Mouse (Mus musculus) cerebellum, adult 2 months (tissue): Measurements from ENCODE around the gene Sf1. TPM values are rescaled to one million over a fixed set of nuclear protein-coding genes. Genes with fewer than 3 reads are reported as not detected.

ENCODE experiments used
- DNase-seq, 2 experiments: peaks; one replicate each; pipeline ENCODE4 v3.0.0; 2021
- H3K27ac ChIP-seq: fragments of 200-500 bp; 2 replicates; pipeline ENCODE4 v1.5.1; 2012; ENCODE audit warnings: low read length, control low read depth, inconsistent platforms; ENCODE audit not compliant: insufficient read depth
- H3K27me3 ChIP-seq: fragments of 200-500 bp; 2 replicates; pipeline ENCODE4 v1.6.1; 2012; ENCODE audit warnings: inconsistent platforms, mild to moderate bottlenecking, low read length, moderate library complexity; ENCODE audit not compliant: control insufficient read depth, insufficient read depth
- H3K4me1 ChIP-seq: fragments of 200-500 bp; 2 replicates; pipeline ENCODE4 v1.6.1; 2011; ENCODE audit warnings: low read length; ENCODE audit not compliant: control insufficient read depth, insufficient read depth
- H3K4me3 ChIP-seq: fragments of 200-500 bp; replicated peaks from 2 replicates; pipeline ENCODE3; 2011; ENCODE audit warnings: mild to moderate bottlenecking, low read depth, low read length, control low read depth; ENCODE audit not compliant: insufficient read depth
- CTCF ChIP-seq: fragments of 200-500 bp; IDR thresholded peaks from 2 replicates; pipeline ENCODE4 v1.5.1; 2011; ENCODE audit warnings: low read depth, mild to moderate bottlenecking, control low read depth, low read length, moderate library complexity, borderline replicate concordance; ENCODE audit not compliant: insufficient read depth
- POLR2A ChIP-seq: fragments of 200-500 bp; IDR thresholded peaks from 2 replicates; pipeline ENCODE4 v1.6.1; 2011; ENCODE audit warnings: low read length, control low read depth, borderline replicate concordance; ENCODE audit not compliant: insufficient read depth
- WGBS: fragments of 180-500 bp; shearing (Covaris S2); methylation state at CpG from one replicate; pipeline ENCODE4 v1.1.7; 2018; 5-methylcytosine and 5-hydroxymethylcytosine counted together
- polyA plus RNA-seq: library from polyadenylated mRNA; depleted of rRNA; stranded (reverse); fragments of >200 nt; gene quantifications from 2 replicates; pipeline ENCODE4 v1.2.3, GENCODE M21; 2012

The Sf1 gene
- polyA plus RNA-seq, 1 experiment: 175 TPM

GRCm38 (mm10) chr19:6374571-6374970 is 11.1 kb downstream of the Sf1 start:
- H3K4me1 ChIP-seq: peaks cover 32% of the 10 kb centered on the region
- no peak for DNase-seq
- H3K27me3 ChIP-seq: no peaks in the 10 kb centered on the region; the same call in 1 of the 2 replicates
- no peak overlapping the region for H3K4me3 ChIP-seq
- WGBS: 90% methylated on average over 10 of the region's 10 CpGs
- H3K27ac ChIP-seq: no peak overlapping the region
- TF ChIP-seq CTCF (no peak), POLR2A (no peak)

DNA sequence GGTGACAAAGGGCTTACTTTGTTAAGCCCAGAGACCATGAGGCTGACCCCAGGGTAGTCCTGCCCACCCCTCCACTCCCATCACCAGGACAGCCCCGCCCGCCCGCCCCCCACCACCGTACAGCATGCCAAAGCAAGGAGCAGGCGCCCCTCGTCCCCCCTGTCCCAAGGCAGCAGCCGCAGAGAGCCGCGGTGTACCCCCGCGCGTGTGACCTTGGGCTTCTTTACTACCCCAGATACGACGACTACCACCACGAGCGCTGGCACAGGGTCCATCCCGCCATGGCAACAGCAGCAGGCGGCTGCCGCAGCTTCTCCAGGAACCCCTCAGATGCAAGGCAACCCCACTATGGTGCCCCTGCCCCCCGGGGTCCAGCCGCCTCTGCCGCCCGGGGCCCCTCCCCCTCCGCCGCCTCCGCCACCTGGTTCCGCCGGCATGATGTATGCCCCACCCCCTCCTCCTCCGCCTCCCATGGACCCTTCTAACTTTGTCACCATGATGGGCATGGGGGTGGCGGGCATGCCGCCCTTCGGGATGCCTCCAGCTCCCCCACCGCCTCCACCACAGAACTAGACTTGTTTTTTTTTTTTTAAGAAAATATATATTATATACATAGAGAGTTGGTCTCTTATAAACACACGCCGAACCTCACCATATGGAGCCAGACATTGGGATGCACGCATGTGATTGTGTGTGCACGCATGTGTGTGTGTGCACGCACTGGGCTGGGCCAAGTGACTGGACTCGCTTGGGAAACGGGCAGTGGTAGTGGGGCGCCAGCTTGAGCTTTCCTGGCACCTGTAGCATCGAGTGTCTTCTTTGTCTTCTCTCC is 12.1 kb downstream of the Sf1 start:
- no peak for TF ChIP-seq CTCF
- TF ChIP-seq POLR2A: no peak
- DNase-seq: no peak
- no peak overlapping the region for H3K27ac ChIP-seq
- H3K4me3 ChIP-seq: no peak overlapping the region
- H3K4me1 ChIP-seq: peaks cover 32% of the 10 kb centered on the region
- H3K27me3 ChIP-seq: no peaks in the 10 kb centered on the region; the same call in 1 of the 2 replicates
- WGBS: 68% methylated on average over 42 of the region's 42 CpGs

DNA sequence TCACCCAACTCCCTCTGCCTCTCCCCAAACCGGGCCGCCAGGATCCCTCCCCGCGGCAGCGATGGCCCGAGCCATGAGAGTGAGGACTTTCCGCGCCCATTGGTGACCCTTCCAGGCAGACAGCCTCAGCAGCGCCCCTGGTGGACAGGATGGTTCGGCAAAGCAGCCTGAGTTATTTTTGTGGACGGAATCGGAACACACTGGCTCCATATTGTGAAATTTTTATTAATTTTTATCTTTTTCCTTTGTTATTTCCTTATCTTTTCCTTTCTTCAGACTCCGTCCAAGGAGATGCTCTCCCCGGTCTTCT is 12.7 kb downstream of the Sf1 start:
- no peaks in the 10 kb centered on the region; the same call in 1 of the 2 replicates for H3K27me3 ChIP-seq
- peak overlapping the region; percentile 36; the same call in 1 of the 2 replicates for H3K27ac ChIP-seq
- peak; percentile 66; the same call in 1 of the 2 replicates for TF ChIP-seq CTCF
- TF ChIP-seq POLR2A: no peak
- peaks cover 34% of the 10 kb centered on the region for H3K4me1 ChIP-seq
- DNase-seq: peak; percentile 61 to 77
- WGBS: 49% methylated on average over 14 of the region's 14 CpGs
- H3K4me3 ChIP-seq: no peak overlapping the region

GRCm38 (mm10) chr19:6376643-6377042 is 13.2 kb downstream of the Sf1 start:
- Histone ChIP-seq H3K27ac (peak overlapping the region; percentile 36), H3K27me3 (no peaks in the 10 kb centered on the region; the same call in 1 of the 2 replicates), H3K4me1 (peaks cover 35% of the 10 kb centered on the region), H3K4me3 (no peak overlapping the region)
- WGBS: 32% methylated on average over 2 of the region's 2 CpGs
- DNase-seq: peak in 1 of 2 experiments; percentile 10
- TF ChIP-seq CTCF: no peak

DNA sequence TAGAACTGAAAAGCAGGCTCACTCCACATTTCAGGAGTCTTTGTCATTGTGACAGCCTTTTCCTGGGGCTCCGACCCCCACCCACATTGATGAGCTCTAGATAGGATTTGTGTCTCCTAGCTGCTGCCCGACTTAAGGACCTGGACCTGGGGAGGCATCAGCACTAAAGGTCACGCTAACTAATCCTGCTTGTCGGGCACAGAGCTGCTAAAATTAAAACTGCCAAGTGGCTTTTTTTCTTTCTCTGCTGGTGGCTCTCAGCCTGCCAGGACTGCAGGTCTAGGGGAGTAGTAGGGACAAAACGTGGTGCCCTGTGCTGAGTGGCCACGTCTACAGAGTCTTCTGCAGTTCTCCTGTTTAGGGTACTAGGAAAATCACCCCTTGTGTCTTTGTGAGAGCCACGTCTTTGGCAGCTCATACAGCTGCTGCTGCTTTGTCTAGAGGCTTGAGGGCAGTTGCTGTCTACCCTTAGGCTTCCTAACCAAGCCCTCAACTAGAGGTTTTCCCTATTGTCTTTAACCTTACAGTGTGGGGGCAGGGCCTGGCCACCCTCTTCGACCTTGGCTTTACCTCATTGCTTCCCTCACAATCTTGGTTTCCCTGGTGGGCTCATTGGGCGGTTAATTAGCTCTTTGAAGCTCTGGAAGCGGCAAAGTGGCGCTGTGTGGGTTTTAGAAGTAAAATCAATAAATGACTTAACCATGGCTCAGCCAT is 14.0 kb downstream of the Sf1 start:
- TF ChIP-seq CTCF: no peak
- no peak for TF ChIP-seq POLR2A
- DNase-seq: peak in 1 of 2 experiments; percentile 75
- H3K27me3 ChIP-seq: no peaks in the 10 kb centered on the region; the same call in 1 of the 2 replicates
- no peak overlapping the region for H3K4me3 ChIP-seq
- peak overlapping the region; percentile 87 for H3K27ac ChIP-seq
- H3K4me1 ChIP-seq: peaks cover 40% of the 10 kb centered on the region
- WGBS: 26% methylated on average over 11 of the region's 11 CpGs

- H3K4me3 ChIP-seq: no peak overlapping the region
- H3K27ac ChIP-seq: no peak overlapping the region
- no peak for DNase-seq
- H3K4me1 ChIP-seq: peaks cover 57% of the 10 kb centered on the region
- H3K27me3 ChIP-seq: no peaks in the 10 kb centered on the region
- TF ChIP-seq CTCF (no peak), POLR2A (no peak)
- WGBS: 97% methylated on average over 9 of the region's 9 CpGs
Measured at GRCm38 (mm10) chr19:6380411-6381166, 17.1 kb downstream of the Sf1 start.

GRCm38 (mm10) chr19:6381238-6381637 is 17.7 kb downstream of the Sf1 start:
- 92% methylated on average over 5 of the region's 5 CpGs for WGBS
- no peaks in the 10 kb centered on the region for H3K27me3 ChIP-seq
- H3K4me1 ChIP-seq: peaks cover 55% of the 10 kb centered on the region
- H3K27ac ChIP-seq: no peak overlapping the region
- DNase-seq: no peak
- H3K4me3 ChIP-seq: no peak overlapping the region
- TF ChIP-seq POLR2A (no peak), CTCF (no peak)
